Mouse (Mus musculus): ENCODE results near the gene Gnaq.
"Not testable (repeated sequence)": the region's sequence is repeated elsewhere in the genome, so short reads cannot be mapped to it uniquely, and the experiment has no call there.

Gene Gnaq

DNA sequence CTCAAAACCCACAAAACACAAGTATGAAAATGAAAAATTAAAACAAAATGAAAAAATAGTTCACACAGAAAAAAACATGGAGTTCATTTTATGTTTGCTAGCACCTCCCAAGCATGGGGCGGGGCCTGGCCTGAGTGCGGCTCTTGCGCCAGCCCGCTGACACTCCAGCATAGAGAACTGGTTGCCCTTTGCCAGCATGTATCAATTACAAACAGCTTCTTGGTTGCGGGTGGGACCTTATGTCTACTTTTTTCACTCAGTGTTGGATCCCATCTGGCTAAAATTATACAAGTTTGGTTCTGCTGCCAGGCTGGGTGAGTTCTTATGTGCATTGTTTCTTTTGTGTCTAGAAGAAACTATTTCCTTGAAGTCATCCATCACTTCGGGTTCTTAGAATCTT lies 14.8 kb downstream of the Gnaq start:
- no peak for DNase-seq (ENCODE audit: low spot score)

DNA sequence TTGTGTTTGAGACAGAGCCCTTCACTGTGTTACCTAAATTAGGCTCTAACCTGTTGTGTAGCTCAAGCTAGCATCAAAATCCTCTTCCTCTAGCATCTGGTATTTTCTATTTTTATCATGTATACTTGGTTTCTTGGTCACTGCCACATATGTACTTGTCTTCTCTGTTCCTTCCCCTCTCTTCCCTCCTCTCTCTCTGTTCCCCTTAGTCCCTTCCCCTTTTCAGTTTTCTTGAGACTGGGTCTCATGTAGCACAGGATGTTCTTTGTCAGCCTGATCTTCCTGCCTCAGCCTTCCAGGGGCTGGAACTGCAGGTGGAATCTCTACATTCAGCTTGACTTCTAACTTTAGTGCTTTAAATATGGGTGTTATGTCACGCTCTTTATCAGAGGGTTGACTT lies 16.5 kb downstream of the Gnaq start:
- no peak for DNase-seq (ENCODE audit: low spot score)

GRCm38 (mm10) chr19:16150328-16150727 lies 17.7 kb downstream of the Gnaq start:
- DNase-seq (ENCODE audit: low spot score) = no peak

- DNase-seq (ENCODE audit: low spot score) = no peak
Observed at GRCm38 (mm10) chr19:16153851-16154250, 21.2 kb downstream of the Gnaq start.

DNA sequence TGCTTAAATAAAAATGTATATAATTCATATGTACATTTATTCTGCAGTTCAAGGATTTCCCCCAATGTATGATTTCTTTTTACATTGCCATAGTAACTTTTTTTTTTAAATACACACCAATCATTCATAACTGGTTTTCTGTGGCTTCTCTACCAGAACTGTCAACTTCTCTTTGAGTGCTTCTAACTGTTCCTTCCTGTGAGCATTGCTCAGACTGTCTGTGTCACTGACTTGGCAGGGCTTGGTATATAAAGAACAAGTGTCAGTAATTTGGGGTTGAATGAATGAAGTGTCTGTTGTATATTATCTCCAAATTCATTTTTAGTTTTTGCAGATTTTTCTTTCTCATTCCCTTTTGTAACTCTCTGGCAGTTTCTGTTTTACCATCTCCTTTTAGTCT lies 21.8 kb downstream of the Gnaq start:
- DNase-seq (ENCODE audit: low spot score) = no peak

GRCm38 (mm10) chr19:16157120-16157519 lies 24.5 kb downstream of the Gnaq start:
- DNase-seq (ENCODE audit: low spot score) = no peak

- no peak for DNase-seq (ENCODE audit: low spot score)
Observed at GRCm38 (mm10) chr19:16160759-16161158, 28.1 kb downstream of the Gnaq start.

- DNase-seq (ENCODE audit: low spot score) = no peak
Observed at GRCm38 (mm10) chr19:16161222-16161621, 28.6 kb downstream of the Gnaq start.

DNA sequence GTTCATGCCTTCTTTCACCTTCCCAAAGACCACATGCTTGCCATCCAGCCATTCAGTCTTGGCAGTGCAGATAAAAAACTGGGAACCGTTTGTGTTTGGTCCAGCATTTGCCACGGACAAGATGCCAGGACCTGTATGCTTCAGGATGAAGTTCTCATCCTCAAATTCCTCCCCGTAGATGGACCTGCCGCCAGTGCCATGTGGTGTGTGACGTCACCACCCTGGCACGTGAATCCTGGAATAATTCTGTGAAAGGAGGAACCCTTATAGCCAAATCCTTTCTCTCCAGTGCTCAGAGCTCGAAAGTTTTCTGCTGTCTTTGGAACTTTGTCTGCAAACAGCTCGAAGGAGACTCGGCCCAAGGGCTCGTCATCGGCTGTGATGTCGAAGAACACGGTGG lies 31.8 kb downstream of the Gnaq start:
- not testable (repeated sequence) for DNase-seq (ENCODE audit: low spot score)

GRCm38 (mm10) chr19:16167185-16167584 lies 34.6 kb downstream of the Gnaq start:
- no peak for DNase-seq (ENCODE audit: low spot score)

DNA sequence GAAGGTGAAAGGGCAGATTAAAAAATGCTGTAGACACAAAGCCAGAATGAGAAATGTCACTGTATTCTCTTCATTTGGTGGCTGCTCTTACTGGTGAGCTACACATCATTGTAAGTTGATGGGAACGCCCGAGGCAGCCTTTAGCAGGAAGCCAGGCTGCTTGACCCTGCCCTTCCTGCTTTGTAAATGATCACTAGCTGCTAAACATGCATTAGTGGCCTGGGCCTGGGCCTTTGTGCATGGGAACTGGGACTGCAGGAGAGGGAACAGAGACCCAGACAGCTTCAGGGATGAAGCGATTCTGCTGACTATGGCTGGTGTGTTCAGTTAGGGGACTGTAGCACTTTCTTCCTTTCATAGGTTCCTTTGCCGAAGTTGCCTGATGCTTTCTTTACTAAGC lies 35.6 kb downstream of the Gnaq start:
- no peak for DNase-seq (ENCODE audit: low spot score)

- no peak for DNase-seq (ENCODE audit: low spot score)
Observed at GRCm38 (mm10) chr19:16168653-16169198, 36.1 kb downstream of the Gnaq start.

DNA sequence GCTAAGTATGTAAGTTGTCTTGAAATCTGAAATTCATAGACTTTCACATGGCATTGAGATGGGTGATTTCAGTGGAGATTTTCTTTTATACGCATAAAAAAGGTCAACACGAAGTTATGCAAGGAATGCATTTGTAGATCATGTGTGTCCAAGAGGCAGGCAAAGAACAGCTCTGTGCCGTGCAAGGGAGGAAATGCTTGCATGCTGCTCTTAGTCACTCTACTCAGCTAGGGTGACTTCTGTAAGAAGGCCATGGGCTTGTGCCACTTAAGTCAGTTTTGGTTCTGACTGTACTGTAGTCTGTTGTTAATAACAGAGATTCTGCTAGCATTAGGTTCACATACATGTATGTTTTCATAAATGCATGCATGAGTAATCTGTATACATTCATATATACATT lies 38.1 kb downstream of the Gnaq start:
- DNase-seq (ENCODE audit: low spot score) = no peak

GRCm38 (mm10) chr19:16173721-16174120 lies 41.1 kb downstream of the Gnaq start:
- DNase-seq (ENCODE audit: low spot score) = no peak

DNA sequence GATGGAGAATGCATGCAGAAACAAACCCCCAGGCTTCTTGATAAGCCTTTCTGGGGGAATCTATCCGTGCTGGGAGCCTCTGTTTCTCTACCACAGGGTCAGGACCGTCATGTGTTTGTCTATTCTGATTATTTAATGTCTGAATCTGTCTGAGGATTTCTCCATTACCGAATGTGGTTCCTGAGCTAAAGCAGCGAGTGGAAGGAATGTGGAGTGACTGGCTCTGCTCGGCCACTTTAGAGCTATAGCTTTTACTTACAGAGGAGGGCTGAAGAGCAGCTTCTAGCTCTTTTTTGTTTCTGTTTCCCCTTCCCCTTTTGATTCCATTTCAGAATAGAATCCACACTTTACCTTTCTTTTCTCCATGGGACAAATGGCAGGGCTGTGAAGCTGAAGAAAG lies 43.8 kb downstream of the Gnaq start:
- DNase-seq (ENCODE audit: low spot score) = no peak

DNA sequence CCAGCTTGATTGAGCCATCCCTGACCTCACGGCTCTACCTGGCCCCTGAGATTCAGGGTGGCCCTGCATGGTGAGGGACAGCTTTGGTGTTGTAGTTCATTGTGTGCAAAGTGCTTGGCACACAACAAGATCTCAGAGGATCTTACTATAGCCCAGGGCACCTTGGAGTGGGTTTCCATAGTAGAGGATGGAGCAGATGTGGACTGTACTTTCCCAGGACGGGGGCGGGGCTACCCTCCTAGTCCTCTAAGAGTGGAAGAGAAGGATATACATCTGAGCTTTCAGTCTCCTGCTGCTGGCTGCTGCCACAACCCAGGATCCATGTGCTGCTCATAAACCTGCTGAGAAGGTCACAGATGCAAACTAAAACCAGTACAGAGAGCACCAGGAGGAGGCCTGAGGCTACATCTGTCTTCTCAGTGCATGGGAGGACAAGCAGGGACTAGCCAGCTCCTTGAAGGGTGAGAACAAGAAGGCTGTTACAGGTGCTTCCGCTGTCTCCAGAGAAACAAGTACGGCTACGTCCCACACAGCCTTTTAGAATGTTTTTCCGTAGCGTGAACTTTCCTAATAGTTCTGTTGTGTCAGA lies 44.6 kb downstream of the Gnaq start:
- no peak for DNase-seq (ENCODE audit: low spot score)

- DNase-seq (ENCODE audit: low spot score) = no peak
Observed at GRCm38 (mm10) chr19:16181258-16181657, 48.6 kb downstream of the Gnaq start.

DNA sequence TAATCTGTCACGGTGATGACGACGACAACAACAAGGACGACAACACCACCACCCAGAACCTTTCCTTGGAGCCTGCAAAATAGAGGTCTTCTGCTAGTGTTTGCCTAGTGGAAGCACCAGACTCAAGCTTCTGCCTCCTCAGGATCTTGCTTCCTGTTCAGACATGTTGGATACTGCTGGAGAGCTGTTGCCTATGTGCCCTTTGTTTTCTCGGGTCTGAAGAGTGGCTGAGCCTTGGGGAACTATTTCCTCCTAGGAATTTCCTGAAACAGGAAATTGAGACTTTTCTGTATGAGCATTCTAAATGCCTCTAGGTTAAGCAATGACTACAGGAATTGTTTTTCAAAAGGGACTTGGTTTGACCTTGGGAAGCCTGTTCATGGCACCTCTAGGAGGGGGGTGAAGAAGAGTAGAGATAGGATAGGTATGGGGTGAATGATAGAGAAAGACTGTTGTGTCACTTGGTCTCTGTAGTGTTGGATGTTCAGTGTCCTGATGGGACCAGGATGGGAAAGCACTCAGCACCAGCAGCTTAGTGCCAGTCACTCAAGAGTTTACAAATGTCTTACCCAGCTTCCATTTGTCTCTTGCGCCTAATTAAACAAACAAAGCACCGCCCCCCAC lies 49.3 kb downstream of the Gnaq start:
- DNase-seq (ENCODE audit: low spot score) = no peak

DNA sequence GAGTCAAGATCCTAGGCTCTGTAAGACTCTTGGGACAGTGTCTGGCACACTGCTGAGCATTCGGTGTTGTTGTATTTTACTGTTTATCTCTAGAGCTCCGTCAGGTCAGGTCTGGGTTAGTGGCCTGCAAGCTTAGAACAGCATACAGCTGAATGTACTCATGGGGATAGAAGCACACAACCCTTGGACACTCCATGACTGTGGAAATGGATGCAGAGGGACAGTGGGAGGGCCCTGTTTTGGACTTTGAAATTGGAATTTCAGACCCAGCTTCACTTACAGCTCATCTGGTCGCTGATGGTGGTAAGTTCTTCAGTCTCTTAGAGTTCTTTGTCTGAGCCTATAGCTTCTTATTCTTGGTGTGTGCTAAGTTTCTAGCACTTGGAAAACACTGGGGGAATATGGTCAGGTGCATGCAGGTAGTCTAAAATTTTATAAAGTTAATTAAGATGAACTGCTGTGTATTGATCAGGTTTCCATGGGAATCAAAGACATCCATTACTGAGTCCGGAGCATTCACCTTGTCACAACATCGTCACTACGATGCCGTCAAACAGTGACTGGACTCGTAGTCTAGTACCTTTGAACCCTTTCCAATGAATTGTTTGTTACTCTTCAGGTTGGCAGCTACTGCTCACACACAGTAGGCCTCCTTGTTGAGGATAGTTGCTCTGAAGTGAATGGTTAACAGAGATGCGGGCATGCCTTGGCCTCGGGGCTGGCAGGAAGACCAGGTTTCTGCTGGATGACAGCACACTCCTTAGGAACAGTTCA lies 51.1 kb downstream of the Gnaq start:
- no peak for DNase-seq (ENCODE audit: low spot score)

DNA sequence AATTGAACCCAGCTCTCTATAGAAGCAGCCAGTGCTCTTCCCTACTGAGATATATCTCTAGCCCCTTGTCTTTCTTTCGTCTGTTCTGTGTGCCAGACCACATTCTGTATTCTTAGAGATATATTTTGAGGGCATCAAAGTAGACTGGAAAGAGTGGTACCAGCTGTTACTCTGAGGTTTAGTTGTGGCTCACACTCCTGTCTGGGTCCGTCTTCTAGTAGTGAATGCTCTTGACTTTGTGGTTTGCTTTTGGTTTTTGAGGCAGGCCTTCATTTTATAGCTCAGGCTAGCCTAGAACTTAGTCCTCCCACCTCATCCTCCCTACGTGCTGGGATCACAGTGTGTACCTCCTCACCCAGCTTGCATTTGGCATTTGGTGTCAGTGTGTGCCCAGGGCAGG lies 54.4 kb downstream of the Gnaq start:
- no peak for DNase-seq (ENCODE audit: low spot score)

DNA sequence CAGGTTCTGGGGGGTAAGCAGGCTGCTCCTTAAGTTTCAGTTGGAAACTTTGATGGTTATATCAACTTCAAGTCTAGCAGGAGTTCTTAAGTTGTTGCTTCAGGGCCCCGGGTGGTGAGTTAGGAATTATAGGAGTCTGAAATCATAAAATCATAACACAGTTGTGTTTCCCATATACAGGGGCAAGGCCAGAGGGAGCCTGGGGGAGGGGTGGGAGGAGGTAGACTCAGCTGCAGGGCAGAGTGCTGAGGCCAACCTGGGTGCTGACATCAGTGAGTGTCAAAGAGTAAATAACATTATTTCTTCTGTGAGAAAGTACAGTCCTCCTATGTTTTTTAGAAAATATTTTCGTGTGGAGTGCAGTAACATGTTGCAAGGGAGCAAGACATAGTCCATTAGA lies 55.3 kb downstream of the Gnaq start:
- DNase-seq (ENCODE audit: low spot score) = no peak

- DNase-seq (ENCODE audit: low spot score) = no peak
Observed at GRCm38 (mm10) chr19:16189066-16189765, 56.6 kb downstream of the Gnaq start.

GRCm38 (mm10) chr19:16198162-16198561 lies 65.5 kb downstream of the Gnaq start:
- DNase-seq (ENCODE audit: low spot score) = no peak
